Mouse (Mus musculus): ENCODE data around the gene Cldn4.
"Not testable (repeated sequence)": the region's sequence is repeated elsewhere in the genome, so short reads cannot be mapped to it uniquely, and the experiment has no call there.

Gene Cldn4

GRCm38 (mm10) chr5:134946857-134947255, at the start of gene Cldn4:
Gene Cldn4, minus strand, starts transcription at chr5:134946934.
- peak; percentile 62 for DNase-seq

GRCm38 (mm10) chr5:134992566-134992965, 45.8 kb upstream of the Cldn4 start:
- no peak for DNase-seq

GRCm38 (mm10) chr5:134989741-134990140, 43.0 kb upstream of the Cldn4 start:
- no peak for DNase-seq

GRCm38 (mm10) chr5:134989166-134989565, 42.4 kb upstream of the Cldn4 start:
- no peak for DNase-seq

- no peak for DNase-seq
These were observed 39.8 kb upstream of the Cldn4 start for GRCm38 (mm10) chr5:134986298-134987268.

GRCm38 (mm10) chr5:134985633-134986297, 39.0 kb upstream of the Cldn4 start, which contains the start of gene Cldn3:
Gene Cldn3, plus strand, starts transcription at chr5:134986214.
- DNase-seq: peak; percentile 55

GRCm38 (mm10) chr5:134983771-134984170, 37.0 kb upstream of the Cldn4 start:
- no peak for DNase-seq

- no peak for DNase-seq
These were observed 36.4 kb upstream of the Cldn4 start for GRCm38 (mm10) chr5:134983111-134983510.

- no peak for DNase-seq
These were observed 34.4 kb upstream of the Cldn4 start for GRCm38 (mm10) chr5:134981149-134981548.

GRCm38 (mm10) chr5:134977837-134978236, 31.1 kb upstream of the Cldn4 start:
- DNase-seq: no peak

GRCm38 (mm10) chr5:134976577-134977250, 30.0 kb upstream of the Cldn4 start:
- DNase-seq: no peak

- no peak for DNase-seq
These were observed 29.4 kb upstream of the Cldn4 start for GRCm38 (mm10) chr5:134976164-134976563.

- DNase-seq: no peak
These were observed 28.2 kb upstream of the Cldn4 start for GRCm38 (mm10) chr5:134974921-134975320.

- no peak for DNase-seq
These were observed 27.6 kb upstream of the Cldn4 start for GRCm38 (mm10) chr5:134974294-134974693.

- no peak for DNase-seq
These were observed 26.8 kb upstream of the Cldn4 start for GRCm38 (mm10) chr5:134973526-134973925.

GRCm38 (mm10) chr5:134973081-134973480, 26.3 kb upstream of the Cldn4 start:
- DNase-seq: no peak

GRCm38 (mm10) chr5:134970671-134971070, 23.9 kb upstream of the Cldn4 start:
- no peak for DNase-seq

- no peak for DNase-seq
These were observed 20.6 kb upstream of the Cldn4 start for GRCm38 (mm10) chr5:134967164-134967944.

GRCm38 (mm10) chr5:134965852-134966821, 19.4 kb upstream of the Cldn4 start:
- DNase-seq: peak; percentile 69

GRCm38 (mm10) chr5:134965473-134965851, 18.7 kb upstream of the Cldn4 start:
- DNase-seq: peak; percentile 88

- DNase-seq: not testable (repeated sequence)
These were observed 17.9 kb upstream of the Cldn4 start for GRCm38 (mm10) chr5:134964655-134965054.
